Mouse (Mus musculus) kidney, adult 2 months (tissue): ENCODE results near the gene Gm10382.

Source experiments
- CTCF ChIP-seq: fragments of 200-500 bp; conservative IDR thresholded peaks from 2 replicates; pipeline ENCODE4 v1.5.1; 2011; ENCODE audit warnings: low read depth, mild to moderate bottlenecking, control low read depth, low read length, moderate library complexity, mixed read lengths; ENCODE audit not compliant: insufficient read depth, insufficient read length
- POLR2A ChIP-seq: fragments of 200-500 bp; IDR thresholded peaks from one replicate; pipeline ENCODE4 v1.6.1; 2011; ENCODE audit warnings: low read depth, low read length, control low read depth

- no peak for TF ChIP-seq CTCF
- no peak for TF ChIP-seq POLR2A
These were observed 33.5 kb upstream of the Gm10382 start for GRCm38 (mm10) chr5:125355650-125356049.
